Mouse (Mus musculus): ENCODE measurements around the gene Morc2b. TPM values are rescaled to one million over a fixed set of nuclear protein-coding genes. Genes with fewer than 3 reads are reported as not detected.
"Not testable (repeated sequence)": the region's sequence is repeated elsewhere in the genome, so short reads cannot be mapped to it uniquely, and the experiment has no call there.

Gene Morc2b
- 0.21 and 0.40 TPM in 2 replicates for polyA plus RNA-seq (2012; rRNA removed)

DNA sequence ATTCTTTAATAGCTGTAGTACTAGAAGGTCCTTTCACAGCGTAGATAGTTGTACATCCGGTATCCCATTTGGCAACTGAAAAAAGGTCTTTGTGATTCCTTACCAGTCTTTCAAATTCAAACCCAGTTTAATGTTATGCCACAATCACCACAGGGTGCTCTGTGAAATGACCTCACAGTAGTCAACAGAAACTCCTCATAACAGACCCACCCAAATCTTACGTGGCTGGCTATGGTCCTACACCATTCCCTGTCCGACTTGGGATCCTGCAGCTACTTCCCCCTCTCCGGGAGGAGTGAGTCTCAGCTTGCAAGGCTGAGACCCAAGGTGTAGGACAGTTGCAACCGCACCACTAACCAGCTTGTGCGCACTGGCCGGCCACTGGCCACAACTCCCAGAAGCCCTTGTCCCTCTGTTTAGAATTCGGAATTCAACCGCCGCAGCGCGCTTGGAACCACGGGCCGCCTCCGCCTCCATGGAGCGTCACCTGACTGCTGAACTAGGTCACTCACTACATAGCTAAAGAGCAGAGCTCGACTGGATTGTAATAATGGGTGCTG, at the start of gene Morc2b:
Gene Morc2b, minus strand, starts transcription at position 423 of the 560 bp plus-strand sequence.
- TF ChIP-seq POLR2A (IDR thresholded peaks at IDR 0.05; ENCODE audit: borderline replicate concordance, extremely low read depth, insufficient read depth, insufficient read length, poor library complexity, severe bottlenecking) (no peak), CTCF (IDR thresholded peaks at IDR 0.05; ENCODE audit: borderline replicate concordance, extremely low read depth, insufficient read depth, insufficient read length) (no peak)

GRCm38 (mm10) chr17:33168147-33168546, 28.7 kb upstream of the Morc2b start, which contains the start of gene Olfr55:
Gene Olfr55, plus strand, starts transcription at chr17:33168447.
- DNase-seq (ENCODE audit: low read depth) = not testable (repeated sequence)

More for the DNA sequence above, at the start of gene Morc2b:
- no peak for DNase-seq (ENCODE audit: low read depth)

DNA sequence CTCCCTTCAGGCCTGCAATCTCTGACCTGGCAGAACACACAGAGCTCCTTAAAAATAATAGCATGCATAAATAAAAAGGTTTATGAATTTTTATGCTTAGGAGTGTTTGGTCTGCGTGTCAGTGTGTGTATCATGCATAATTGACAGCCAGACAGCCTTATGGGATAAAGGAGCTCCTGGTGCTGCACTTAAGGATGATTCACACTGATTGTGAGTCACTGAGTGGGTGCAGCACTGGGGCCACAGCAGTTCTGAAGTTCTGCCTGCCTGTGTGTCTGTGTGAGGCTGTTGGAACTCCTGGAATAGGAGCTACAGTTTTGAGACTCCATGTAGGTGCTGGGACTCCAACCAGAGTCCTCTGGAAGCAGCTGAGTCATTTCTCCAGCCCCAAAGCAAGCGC, 13.2 kb downstream of the Morc2b start:
- TF ChIP-seq CTCF (IDR thresholded peaks at IDR 0.05; ENCODE audit: borderline replicate concordance, extremely low read depth, insufficient read depth, insufficient read length) = no peak
- no peak for TF ChIP-seq POLR2A (IDR thresholded peaks at IDR 0.05; ENCODE audit: borderline replicate concordance, extremely low read depth, insufficient read depth, insufficient read length, poor library complexity, severe bottlenecking)
- no peak for DNase-seq (ENCODE audit: low read depth)

DNA sequence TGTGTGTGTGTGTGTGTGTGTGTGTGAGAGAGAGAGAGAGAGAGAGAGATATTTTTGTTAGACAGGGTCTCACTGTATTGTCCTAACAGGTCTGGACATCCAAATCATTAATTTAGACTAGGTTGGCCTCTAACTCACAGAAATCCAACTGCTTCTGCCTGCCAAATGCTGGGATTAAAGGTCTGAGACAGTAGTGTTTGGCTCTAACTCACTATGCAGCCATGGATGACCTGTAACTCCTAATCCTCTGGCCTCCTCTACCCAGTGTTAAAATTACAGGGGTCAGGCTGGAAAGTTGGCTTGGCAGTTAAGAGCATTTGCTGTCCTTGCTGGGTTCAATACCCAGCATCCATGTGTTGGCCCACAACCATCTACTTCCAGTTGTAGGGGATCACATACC, 14.9 kb downstream of the Morc2b start:
- TF ChIP-seq POLR2A (IDR thresholded peaks at IDR 0.05; ENCODE audit: borderline replicate concordance, extremely low read depth, insufficient read depth, insufficient read length, poor library complexity, severe bottlenecking) (no peak), CTCF (IDR thresholded peaks at IDR 0.05; ENCODE audit: borderline replicate concordance, extremely low read depth, insufficient read depth, insufficient read length) (no peak)
- DNase-seq (ENCODE audit: low read depth) = no peak

- no peak for DNase-seq (ENCODE audit: low read depth)
- TF ChIP-seq CTCF (IDR thresholded peaks at IDR 0.05; ENCODE audit: borderline replicate concordance, extremely low read depth, insufficient read depth, insufficient read length) = no peak
- no peak for TF ChIP-seq POLR2A (IDR thresholded peaks at IDR 0.05; ENCODE audit: borderline replicate concordance, extremely low read depth, insufficient read depth, insufficient read length, poor library complexity, severe bottlenecking)
Observed at GRCm38 (mm10) chr17:33097396-33097795, 42.1 kb downstream of the Morc2b start.

- peak; percentile 91 for DNase-seq (ENCODE audit: low read depth)
- peak; percentile 32; the same call in 1 of the 2 replicates for TF ChIP-seq POLR2A (IDR thresholded peaks at IDR 0.05; ENCODE audit: borderline replicate concordance, extremely low read depth, insufficient read depth, insufficient read length, poor library complexity, severe bottlenecking)
- TF ChIP-seq CTCF (IDR thresholded peaks at IDR 0.05; ENCODE audit: borderline replicate concordance, extremely low read depth, insufficient read depth, insufficient read length) = no peak
Observed at GRCm38 (mm10) chr17:33092391-33093193, 46.9 kb downstream of the Morc2b start.

DNA sequence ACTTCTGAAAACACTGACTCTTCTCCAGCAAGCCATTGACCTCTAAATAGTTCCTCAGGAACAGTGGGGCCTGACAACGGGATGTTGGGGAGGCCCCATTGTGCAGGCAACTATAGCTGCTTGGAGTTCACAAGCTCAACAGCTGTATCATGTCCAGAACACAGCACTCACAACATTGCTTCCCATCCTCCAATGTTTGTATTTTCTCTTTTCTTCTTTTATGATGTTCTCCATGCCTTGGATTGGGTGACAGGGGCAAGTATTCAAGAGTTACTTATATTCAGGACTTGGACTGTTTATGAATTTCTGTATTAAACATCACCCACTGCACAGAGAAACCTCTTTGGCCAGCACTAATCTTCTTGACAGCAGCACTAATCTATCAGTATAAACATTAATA, 47.9 kb downstream of the Morc2b start:
- TF ChIP-seq CTCF (IDR thresholded peaks at IDR 0.05; ENCODE audit: borderline replicate concordance, extremely low read depth, insufficient read depth, insufficient read length) = no peak
- no peak for TF ChIP-seq POLR2A (IDR thresholded peaks at IDR 0.05; ENCODE audit: borderline replicate concordance, extremely low read depth, insufficient read depth, insufficient read length, poor library complexity, severe bottlenecking)
- no peak for DNase-seq (ENCODE audit: low read depth)

DNA sequence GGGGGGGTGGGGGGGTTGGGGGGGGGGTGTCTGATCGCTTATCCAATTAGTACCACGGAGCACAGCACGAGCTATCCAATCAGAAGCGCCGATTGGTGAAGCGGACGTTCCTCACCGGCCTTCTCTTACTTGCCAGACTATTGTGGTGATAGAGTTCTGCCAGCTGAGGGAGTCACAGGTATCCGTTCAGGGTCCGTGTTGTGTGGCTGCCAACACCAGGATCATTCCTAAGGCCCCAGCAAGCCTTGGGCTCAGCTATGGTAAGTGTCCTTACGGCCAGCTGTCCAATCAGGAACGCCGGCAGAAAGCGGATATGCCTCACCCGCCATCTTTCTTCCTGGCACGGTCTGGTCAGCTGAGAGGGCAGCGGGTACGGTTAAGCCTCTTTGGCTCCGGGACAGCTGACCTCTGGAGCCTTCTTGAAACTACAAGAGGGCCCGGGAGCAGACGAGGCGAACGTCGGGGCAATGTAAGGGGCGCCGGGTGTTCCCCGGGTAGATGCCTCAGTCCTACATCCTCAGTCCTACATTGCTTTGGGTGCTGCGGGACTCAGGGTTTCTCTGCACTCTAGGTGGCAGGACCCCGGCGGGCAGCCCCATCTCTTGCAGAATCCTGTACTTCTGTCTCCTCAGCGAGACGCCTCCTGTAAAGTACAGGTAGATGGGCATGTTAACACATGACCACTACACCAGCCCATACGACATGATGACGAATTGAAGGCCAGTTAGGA, 50.1 kb downstream of the Morc2b start, which contains the start of gene Zfp563:
Gene Zfp563, plus strand, starts transcription at position 91 of the 730 bp plus-strand sequence.
- TF ChIP-seq CTCF (IDR thresholded peaks at IDR 0.05; ENCODE audit: borderline replicate concordance, extremely low read depth, insufficient read depth, insufficient read length) = no peak
- peak; percentile 23; the same call in 1 of the 2 replicates for TF ChIP-seq POLR2A (IDR thresholded peaks at IDR 0.05; ENCODE audit: borderline replicate concordance, extremely low read depth, insufficient read depth, insufficient read length, poor library complexity, severe bottlenecking)
- peak; percentile 97 for DNase-seq (ENCODE audit: low read depth)

GRCm38 (mm10) chr17:33067958-33068357, 71.5 kb downstream of the Morc2b start, which contains the start of gene 4921501E09Rik:
Gene 4921501E09Rik, minus strand, starts transcription at chr17:33068058.
- no peak for TF ChIP-seq CTCF (IDR thresholded peaks at IDR 0.05; ENCODE audit: borderline replicate concordance, extremely low read depth, insufficient read depth, insufficient read length)
- TF ChIP-seq POLR2A (IDR thresholded peaks at IDR 0.05; ENCODE audit: borderline replicate concordance, extremely low read depth, insufficient read depth, insufficient read length, poor library complexity, severe bottlenecking) = no peak
- DNase-seq (ENCODE audit: low read depth) = no peak

Other genes with a start within 250 kb of the Morc2b start
- gene Zfp870, start 248.0 kb downstream of the Morc2b start, polyA plus RNA-seq (2012; rRNA removed) = 4.6 and 5.2 TPM in 2 replicates
- 0.04 and 0.15 TPM in 2 replicates for gene Cyp4f14, start 222.3 kb downstream of the Morc2b start, polyA plus RNA-seq (2012; rRNA removed)
- gene Cyp4f13, start 192.3 kb downstream of the Morc2b start, polyA plus RNA-seq (2012; rRNA removed) = 12.3 and 13.0 TPM in 2 replicates
- 4.5 and 4.6 TPM in 2 replicates for gene Zfp472, start 173.9 kb downstream of the Morc2b start, polyA plus RNA-seq (2012; rRNA removed)
- 12.6 and 14.6 TPM in 2 replicates for gene Zfp952, start 146.6 kb downstream of the Morc2b start, polyA plus RNA-seq (2012; rRNA removed)
- gene Zfp763, start 106.3 kb downstream of the Morc2b start, polyA plus RNA-seq (2012; rRNA removed) = 11.5 and 16.0 TPM in 2 replicates
- not detected in 2 replicates for gene 4921501E09Rik, start 71.6 kb downstream of the Morc2b start, polyA plus RNA-seq (2012; rRNA removed)
- gene Zfp563, start 50.4 kb downstream of the Morc2b start, polyA plus RNA-seq (2012; rRNA removed) = 12.0 and 15.9 TPM in 2 replicates
- gene Olfr55, start 28.8 kb upstream of the Morc2b start, polyA plus RNA-seq (2012; rRNA removed) = not detected in 2 replicates
- gene Olfr239, start 51.6 kb upstream of the Morc2b start, polyA plus RNA-seq (2012; rRNA removed) = not detected in 2 replicates
- 0.72 and 0.89 TPM in 2 replicates for gene Olfr1564, start 82.0 kb upstream of the Morc2b start, polyA plus RNA-seq (2012; rRNA removed)
- 8.6 and 10.5 TPM in 2 replicates for gene Zfp955a, start 115.5 kb upstream of the Morc2b start, polyA plus RNA-seq (2012; rRNA removed)
- gene Olfr63, start 125.0 kb upstream of the Morc2b start, polyA plus RNA-seq (2012; rRNA removed) = not detected in 2 replicates
- gene Zfp955b, start 149.9 kb upstream of the Morc2b start, polyA plus RNA-seq (2012; rRNA removed) = 10.4 and 12.3 TPM in 2 replicates
- 16.9 and 22.5 TPM in 2 replicates for gene Zfp81, start 219.2 kb upstream of the Morc2b start, polyA plus RNA-seq (2012; rRNA removed)